Mouse (Mus musculus) spleen, adult 10 weeks (tissue): Measurements from ENCODE around the gene Kcnip2. TPM values are rescaled to one million over a fixed set of nuclear protein-coding genes. Genes with fewer than 3 reads are reported as not detected.

Source experiments
- polyA plus RNA-seq: library from polyadenylated mRNA; stranded (reverse); fragments of 350-450 nt; fragmentation: Illumina TruSeq; extraction: RNeasy Lipid Tissue Mini Kit (QIAGEN cat#74804); gene quantifications from one replicate; pipeline ENCODE4 v1.2.3, GENCODE M21; 2015; ENCODE audit warnings: low replicate concordance; ENCODE audit not compliant: insufficient read depth

The Kcnip2 gene
- polyA plus RNA-seq, result 1.4 TPM

DNA sequence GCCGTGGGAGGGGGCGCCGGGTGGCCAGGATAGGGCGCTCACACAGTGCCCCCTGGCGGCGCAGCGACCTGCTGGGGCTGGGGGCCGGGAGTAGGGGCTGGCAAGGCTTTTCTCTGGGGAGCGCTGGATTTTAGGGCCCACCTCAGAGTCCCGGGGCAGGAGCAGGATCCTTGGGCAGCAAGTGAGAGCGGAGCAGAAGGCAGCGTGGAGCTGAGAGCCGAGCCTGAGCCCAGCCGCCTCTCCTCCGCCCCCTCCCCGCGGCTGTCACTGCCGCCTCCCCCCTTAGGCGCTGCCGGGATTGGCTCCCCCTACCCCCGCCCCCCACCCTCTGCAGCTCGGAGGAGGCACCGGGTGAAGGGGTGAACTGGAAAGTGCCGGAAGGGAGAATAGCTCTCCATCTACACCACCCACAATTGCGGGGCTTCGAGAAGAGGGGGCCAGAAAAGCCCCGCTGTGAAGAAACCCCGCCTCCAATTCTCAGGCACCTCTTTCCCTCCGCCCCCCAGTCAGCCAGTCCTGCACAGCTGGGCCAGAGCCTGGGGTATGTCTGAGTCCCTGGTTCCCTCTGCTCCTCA lies at the start of gene Kcnip2:
TSS of gene Kcnip2 (minus strand) at position 231 of the 575 bp plus-strand sequence.

DNA sequence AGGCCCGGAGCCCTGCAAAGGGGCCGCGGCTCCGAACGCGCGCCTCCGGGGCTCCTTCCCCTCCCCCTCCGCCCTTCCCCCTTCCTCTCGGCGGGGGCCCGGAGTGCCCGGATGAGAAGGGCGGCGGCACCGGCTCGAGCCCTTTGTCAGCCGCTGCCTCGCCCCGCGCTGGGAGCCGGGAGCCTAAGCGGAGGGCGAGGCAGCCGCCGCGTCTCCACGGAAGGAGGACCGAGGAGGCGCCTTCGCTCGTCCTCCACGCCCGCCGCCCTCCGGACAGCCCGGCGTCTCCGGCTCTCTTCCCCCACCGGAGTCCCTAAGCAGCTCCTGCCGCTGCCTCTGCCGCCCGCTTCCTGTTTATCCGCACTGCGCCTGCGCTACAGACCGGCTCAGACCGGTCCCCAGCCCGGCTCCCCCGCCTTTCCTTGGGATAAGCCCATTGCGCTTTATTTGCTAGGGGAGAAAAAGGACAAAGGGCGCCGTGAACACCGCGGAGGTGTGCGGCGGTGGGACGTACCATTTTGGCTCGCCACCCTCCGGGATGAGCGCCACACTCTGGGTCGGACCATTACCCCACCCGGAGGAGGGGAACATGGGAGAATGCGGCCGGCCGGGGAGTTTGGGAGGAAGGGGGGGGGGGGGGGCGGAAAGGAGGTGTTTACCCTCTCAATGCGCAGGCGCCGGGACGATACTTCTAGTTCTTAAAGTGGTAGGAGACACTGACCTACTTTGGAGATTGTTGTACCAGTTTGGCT lies 32.5 kb downstream of the Kcnip2 start, which contains the start of gene Mgea5:
TSS of gene Mgea5 (minus strand) at position 657 of the 752 bp plus-strand sequence.

DNA sequence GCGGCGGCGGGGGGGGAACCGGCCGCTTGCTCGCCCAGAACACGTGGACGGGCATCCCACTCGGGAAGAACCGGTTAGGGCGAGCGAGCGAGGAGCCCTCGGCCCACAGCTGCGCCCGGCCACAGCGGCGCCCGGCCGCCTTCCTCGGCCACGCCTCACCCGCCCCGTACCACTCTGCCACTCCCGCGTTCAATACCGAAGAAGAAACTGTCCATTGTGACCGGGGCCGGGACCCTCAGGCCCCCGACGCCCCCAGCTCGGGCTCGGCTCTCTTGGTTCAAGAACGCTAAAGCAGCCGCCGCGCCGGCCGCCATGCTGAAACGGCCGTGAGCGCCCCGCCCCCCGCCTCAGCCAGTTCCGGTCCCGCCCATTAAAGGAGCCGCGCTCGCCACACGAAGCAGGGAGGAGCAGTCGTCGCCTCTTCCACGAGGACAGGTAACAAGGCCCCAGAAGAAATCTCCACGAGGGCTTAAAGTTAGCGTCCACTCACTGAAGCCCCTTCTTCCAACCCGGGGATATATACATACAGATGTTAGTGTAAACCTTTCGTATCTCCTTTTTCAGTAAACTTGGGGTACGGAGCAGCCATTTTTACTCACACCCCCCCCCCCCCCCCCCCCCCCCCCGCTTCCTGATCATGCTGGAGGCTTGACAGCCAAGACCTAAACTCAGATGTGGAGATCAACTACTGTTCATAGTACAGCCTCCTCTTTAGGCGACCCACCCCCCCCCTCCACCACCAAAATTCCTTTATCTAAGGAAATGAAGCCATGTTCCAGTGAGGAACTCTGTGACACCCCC lies 66.4 kb downstream of the Kcnip2 start, which contains the start of gene Npm3:
TSS of gene Npm3 (minus strand) at position 349 of the 801 bp plus-strand sequence.

DNA sequence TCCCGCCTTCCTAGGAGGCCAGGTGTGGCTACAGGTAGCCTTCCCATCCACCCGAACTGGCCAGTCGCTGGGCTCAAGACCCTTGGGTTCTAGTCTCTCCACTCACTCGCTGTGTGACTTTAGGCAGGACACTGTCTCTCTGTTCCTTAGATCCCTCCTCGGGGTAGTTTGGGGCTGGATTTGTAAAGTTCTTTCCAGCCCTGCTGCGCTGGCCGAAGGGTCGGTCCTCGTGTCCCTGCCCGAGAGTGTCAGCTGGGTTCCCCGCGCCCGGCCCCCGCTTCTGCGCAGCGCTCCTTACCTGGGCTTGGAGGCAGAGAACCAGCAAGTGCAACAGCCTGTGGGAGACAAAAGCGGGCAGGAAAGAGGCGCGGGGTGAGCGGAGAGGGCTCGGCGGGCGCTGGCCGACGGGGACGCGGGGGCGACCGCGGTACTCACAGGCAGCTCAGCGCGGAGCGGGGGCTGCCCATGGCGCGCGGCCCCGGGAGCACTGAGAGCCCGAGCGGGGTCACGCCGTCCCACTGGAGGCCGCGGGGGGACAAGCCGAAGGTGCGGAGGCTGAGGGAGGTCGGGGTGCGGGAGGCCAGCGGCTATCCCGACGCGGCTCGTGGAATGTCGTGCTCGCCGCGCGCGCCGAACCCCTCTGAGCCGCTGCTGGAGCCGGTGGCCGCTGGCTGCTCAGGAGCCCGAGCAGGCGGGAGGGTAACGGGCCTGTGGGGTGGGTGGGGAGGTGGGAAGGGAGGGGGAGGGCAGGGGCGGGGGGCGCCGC lies 73.5 kb downstream of the Kcnip2 start, which contains the start of gene Fgf8:
TSS of gene Fgf8 (minus strand) at position 698 of the 766 bp plus-strand sequence.

Other genes with a start within 250 kb of the Kcnip2 start
- gene Fbxw4, start 155.7 kb downstream of the Kcnip2 start, polyA plus RNA-seq, result 17.9 TPM
- gene Fgf8, start 73.1 kb downstream of the Kcnip2 start, polyA plus RNA-seq, result not detected
- gene Npm3, start 66.5 kb downstream of the Kcnip2 start, polyA plus RNA-seq, result 63.2 TPM
- 206 TPM for gene Mgea5, start 32.2 kb downstream of the Kcnip2 start, polyA plus RNA-seq
- gene Armh3, start 182.4 kb upstream of the Kcnip2 start, polyA plus RNA-seq, result 13.0 TPM
- gene Hps6, start 187.4 kb upstream of the Kcnip2 start, polyA plus RNA-seq, result 2.4 TPM
- gene Pprc1, start 228.8 kb upstream of the Kcnip2 start, polyA plus RNA-seq, result 43.4 TPM
- gene Ldb1, start 229.2 kb upstream of the Kcnip2 start, polyA plus RNA-seq, result 122 TPM